Mouse (Mus musculus): ENCODE measurements around the gene Sept11.

- no peak for TF ChIP-seq CTCF (IDR thresholded peaks at IDR 0.05; ENCODE audit: control insufficient read depth, insufficient read depth, insufficient replicate concordance, low read depth, low read length)
- TF ChIP-seq POLR2A (IDR thresholded peaks at IDR 0.05; ENCODE audit: control insufficient read depth, low read depth, low read length) = peak; percentile 73
Observed at GRCm38 (mm10) chr5:93206109-93207005, 113.1 kb downstream of the Sept11 start, which contains the start of the genes Ccni and 2010109A12Rik.
